Mouse (Mus musculus): Measurements from ENCODE around the gene Bdkrb1.

GRCm38 (mm10) chr12:105637554-105637953, 34.7 kb downstream of the Bdkrb1 start:
- TF ChIP-seq POLR2A (IDR thresholded peaks at IDR 0.05; ENCODE audit: low read depth, low read length) (no peak), CTCF (IDR thresholded peaks at IDR 0.05; ENCODE audit: extremely low read depth, insufficient read depth, insufficient read length, insufficient replicate concordance) (no peak)

Data from spleen, adult 2 months (tissue).